Mouse (Mus musculus): ENCODE data around the gene Tmem267. TPM values are rescaled to one million over a fixed set of nuclear protein-coding genes. Genes with fewer than 3 reads are reported as not detected.

The Tmem267 gene
- polyA plus RNA-seq, 1 experiment from 2014 or later, result 1.4 TPM

GRCm38 (mm10) chr13:119649699-119650046 is 161.8 kb downstream of the Tmem267 start:
- 76% methylated on average over 1 of the region's 1 CpGs for WGBS
- no peak for ATAC-seq (ENCODE audit: insufficient number of reproducible peaks, low FRiP score, low TSS enrichment, low read depth)

GRCm38 (mm10) chr13:119654734-119655133 is 166.9 kb downstream of the Tmem267 start:
- ATAC-seq (ENCODE audit: insufficient number of reproducible peaks, low FRiP score, low TSS enrichment, low read depth), result no peak
- WGBS, result 87% methylated on average over 2 of the region's 2 CpGs

More at GRCm38 (mm10) chr13:119649699-119650046, 161.8 kb downstream of the Tmem267 start:
- Histone ChIP-seq H3K27ac (no peak overlapping the region), H3K36me3 (no peaks in the 10 kb centered on the region), H3K4me3 (no peak overlapping the region), H3K9me3 (no peaks in the 10 kb centered on the region), H3K9ac (no peak overlapping the region), H3K27me3 (no peaks in the 10 kb centered on the region), H3K4me2 (no peak overlapping the region), H3K4me1 (no peaks in the 10 kb centered on the region)

GRCm38 (mm10) chr13:119656246-119656645 is 168.4 kb downstream of the Tmem267 start:
- no peaks in the 10 kb centered on the region for H3K27me3 ChIP-seq
- H3K9me3 ChIP-seq, result no peaks in the 10 kb centered on the region
- 78% methylated on average over 2 of the region's 2 CpGs for WGBS
- H3K9ac ChIP-seq, result no peak overlapping the region
- H3K4me3 ChIP-seq, result no peak overlapping the region
- no peak overlapping the region for H3K27ac ChIP-seq
- H3K4me1 ChIP-seq, result no peaks in the 10 kb centered on the region
- no peak overlapping the region for H3K4me2 ChIP-seq
- H3K36me3 ChIP-seq, result no peaks in the 10 kb centered on the region
- ATAC-seq (ENCODE audit: insufficient number of reproducible peaks, low FRiP score, low TSS enrichment, low read depth), result no peak

More at GRCm38 (mm10) chr13:119654734-119655133, 166.9 kb downstream of the Tmem267 start:
- no peaks in the 10 kb centered on the region for H3K9me3 ChIP-seq
- no peaks in the 10 kb centered on the region for H3K4me1 ChIP-seq
- H3K9ac ChIP-seq, result no peak overlapping the region
- no peak overlapping the region for H3K4me3 ChIP-seq
- H3K27me3 ChIP-seq, result no peaks in the 10 kb centered on the region
- no peaks in the 10 kb centered on the region for H3K36me3 ChIP-seq
- H3K4me2 ChIP-seq, result no peak overlapping the region
- no peak overlapping the region for H3K27ac ChIP-seq

- Histone ChIP-seq H3K36me3 (no peaks in the 10 kb centered on the region), H3K27ac (no peak overlapping the region), H3K4me1 (no peaks in the 10 kb centered on the region), H3K4me3 (no peak overlapping the region), H3K27me3 (no peaks in the 10 kb centered on the region), H3K9me3 (no peaks in the 10 kb centered on the region), H3K9ac (no peak overlapping the region), H3K4me2 (no peak overlapping the region)
- ATAC-seq (ENCODE audit: insufficient number of reproducible peaks, low FRiP score, low TSS enrichment, low read depth), result no peak
- 53% methylated on average over 6 of the region's 6 CpGs for WGBS
These were observed 169.1 kb downstream of the Tmem267 start for GRCm38 (mm10) chr13:119656846-119657416.

Other genes starting within 250 kb of the Tmem267 start
- gene Paip1, start 59.4 kb upstream of the Tmem267 start, polyA plus RNA-seq (2015; fragmentation: Nextera tagmentation; extraction: Ambion mirVana), result 49.0 and 62.0 TPM in 2 replicates
- 57.9 and 59.4 TPM in 2 replicates for gene 4833420G17Rik, start 25.3 kb upstream of the Tmem267 start, polyA plus RNA-seq (2015; fragmentation: Nextera tagmentation; extraction: Ambion mirVana)
- 0.93 and 1.1 TPM in 2 replicates for gene 3110070M22Rik, start 344 bp downstream of the Tmem267 start, polyA plus RNA-seq (2015; fragmentation: Nextera tagmentation; extraction: Ambion mirVana)
- 0.12 TPM in 1 of 2 replicates, not detected in the other for gene Ccl28, start 135.8 kb downstream of the Tmem267 start, polyA plus RNA-seq (2015; fragmentation: Nextera tagmentation; extraction: Ambion mirVana)
- gene Hmgcs1, start 202.3 kb downstream of the Tmem267 start, polyA plus RNA-seq (2015; fragmentation: Nextera tagmentation; extraction: Ambion mirVana), result 135 and 139 TPM in 2 replicates

Measured in limb, embryonic 15.5 days (tissue).